Mouse (Mus musculus): Measurements from ENCODE around the gene Maz. TPM values are rescaled to one million over a fixed set of nuclear protein-coding genes. Genes with fewer than 3 reads are reported as not detected.

Maz gene
- total and polyA plus RNA-seq, 3 experiments = 81.3 to 641 (median 130) TPM

- no peak overlapping the region for H3K4me3 ChIP-seq (ENCODE audit: low read depth, low read length)
These were observed 15.1 kb downstream of the Maz start for GRCm38 (mm10) chr7:127011717-127012116.

GRCm38 (mm10) chr7:127011051-127011450, 15.8 kb downstream of the Maz start:
- peaks cover 87% of the 10 kb centered on the region for H3K4me1 ChIP-seq (ENCODE audit: insufficient read depth, low read depth, low read length)
- peaks cover 71% of the 10 kb centered on the region for H3K36me3 ChIP-seq (replicated peaks)
- no peak for ATAC-seq (ENCODE audit: extremely low read depth, insufficient number of reproducible peaks, low FRiP score, poor library complexity, severe bottlenecking)
- H3K4me3 ChIP-seq (ENCODE audit: low read depth, low read length) = no peak overlapping the region
- no peaks in the 10 kb centered on the region for H3K9me3 ChIP-seq (replicated peaks)
- no peak for TF ChIP-seq TAL1 (conservative IDR thresholded peaks at IDR 0.05; ENCODE audit: low read depth, low read length)
- no peak for TF ChIP-seq GATA1 (IDR thresholded peaks at IDR 0.05; ENCODE audit: borderline replicate concordance, low read length)
- no peak for TF ChIP-seq GATA2 (IDR thresholded peaks at IDR 0.05; ENCODE audit: borderline replicate concordance, low read depth, low read length)
- TF ChIP-seq POLR2AphosphoS5 (IDR thresholded peaks at IDR 0.05; ENCODE audit: insufficient replicate concordance, low read depth, low read length) = no peak
- TF ChIP-seq CTCF (IDR thresholded peaks at IDR 0.05; ENCODE audit: low read depth, low read length) = no peak
- no peak for DNase-seq (ENCODE audit: low spot score)
- no peaks in the 10 kb centered on the region for H3K27me3 ChIP-seq (ENCODE audit: insufficient read depth, low read length)

More at GRCm38 (mm10) chr7:127011717-127012116, 15.1 kb downstream of the Maz start:
- Histone ChIP-seq H3K27me3 (ENCODE audit: insufficient read depth, low read length) (no peaks in the 10 kb centered on the region), H3K36me3 (replicated peaks) (peaks cover 71% of the 10 kb centered on the region), H3K9me3 (replicated peaks) (no peaks in the 10 kb centered on the region), H3K4me1 (ENCODE audit: insufficient read depth, low read depth, low read length) (peaks cover 92% of the 10 kb centered on the region)
- DNase-seq (ENCODE audit: low spot score) (no peak), ATAC-seq (ENCODE audit: extremely low read depth, insufficient number of reproducible peaks, low FRiP score, poor library complexity, severe bottlenecking) (no peak)
- TF ChIP-seq GATA2 (IDR thresholded peaks at IDR 0.05; ENCODE audit: borderline replicate concordance, low read depth, low read length) = no peak

- H3K4me1 ChIP-seq (ENCODE audit: insufficient read depth, low read depth, low read length) = peaks cover 75% of the 10 kb centered on the region
- H3K9me3 ChIP-seq (replicated peaks) = no peaks in the 10 kb centered on the region
- no peak for DNase-seq (ENCODE audit: low spot score)
- no peaks in the 10 kb centered on the region for H3K27me3 ChIP-seq (ENCODE audit: insufficient read depth, low read length)
- H3K4me3 ChIP-seq (ENCODE audit: low read depth, low read length) = peak overlapping the region; percentile 0; the same call in 1 of the 2 replicates
- H3K36me3 ChIP-seq (replicated peaks) = peaks cover 58% of the 10 kb centered on the region
- no peak for ATAC-seq (ENCODE audit: extremely low read depth, insufficient number of reproducible peaks, low FRiP score, poor library complexity, severe bottlenecking)
- TF ChIP-seq GATA2 (IDR thresholded peaks at IDR 0.05; ENCODE audit: borderline replicate concordance, low read depth, low read length) (no peak), TAL1 (conservative IDR thresholded peaks at IDR 0.05; ENCODE audit: low read depth, low read length) (no peak), POLR2AphosphoS5 (IDR thresholded peaks at IDR 0.05; ENCODE audit: insufficient replicate concordance, low read depth, low read length) (no peak), GATA1 (IDR thresholded peaks at IDR 0.05; ENCODE audit: borderline replicate concordance, low read length) (no peak), CTCF (IDR thresholded peaks at IDR 0.05; ENCODE audit: low read depth, low read length) (no peak)
These were observed 17.3 kb downstream of the Maz start for GRCm38 (mm10) chr7:127009307-127010085.

- no peaks in the 10 kb centered on the region for H3K27me3 ChIP-seq (ENCODE audit: insufficient read depth, low read length)
- no peak for TF ChIP-seq GATA1 (IDR thresholded peaks at IDR 0.05; ENCODE audit: borderline replicate concordance, low read length)
- TF ChIP-seq GATA2 (IDR thresholded peaks at IDR 0.05; ENCODE audit: borderline replicate concordance, low read depth, low read length) = no peak
- no peak for TF ChIP-seq TAL1 (conservative IDR thresholded peaks at IDR 0.05; ENCODE audit: low read depth, low read length)
- no peak for TF ChIP-seq CTCF (IDR thresholded peaks at IDR 0.05; ENCODE audit: low read depth, low read length)
- no peak for TF ChIP-seq POLR2AphosphoS5 (IDR thresholded peaks at IDR 0.05; ENCODE audit: insufficient replicate concordance, low read depth, low read length)
- ATAC-seq (ENCODE audit: extremely low read depth, insufficient number of reproducible peaks, low FRiP score, poor library complexity, severe bottlenecking) = peak; percentile 95
- peaks cover 47% of the 10 kb centered on the region for H3K36me3 ChIP-seq (replicated peaks)
- H3K9me3 ChIP-seq (replicated peaks) = no peaks in the 10 kb centered on the region
- peak; percentile 86 for DNase-seq (ENCODE audit: low spot score)
- peak overlapping the region; percentile 42; the same call in 1 of the 2 replicates for H3K4me3 ChIP-seq (ENCODE audit: low read depth, low read length)
- peaks cover 66% of the 10 kb centered on the region for H3K4me1 ChIP-seq (ENCODE audit: insufficient read depth, low read depth, low read length)
These were observed 18.4 kb downstream of the Maz start for GRCm38 (mm10) chr7:127008239-127009019.

- Histone ChIP-seq H3K4me3 (ENCODE audit: low read depth, low read length) (no peak overlapping the region), H3K4me1 (ENCODE audit: insufficient read depth, low read depth, low read length) (peaks cover 61% of the 10 kb centered on the region), H3K36me3 (replicated peaks) (peaks cover 38% of the 10 kb centered on the region), H3K9me3 (replicated peaks) (no peaks in the 10 kb centered on the region), H3K27me3 (ENCODE audit: insufficient read depth, low read length) (no peaks in the 10 kb centered on the region)
- DNase-seq (ENCODE audit: low spot score) (no peak), ATAC-seq (ENCODE audit: extremely low read depth, insufficient number of reproducible peaks, low FRiP score, poor library complexity, severe bottlenecking) (no peak)
- TF ChIP-seq GATA1 (IDR thresholded peaks at IDR 0.05; ENCODE audit: borderline replicate concordance, low read length) (no peak), GATA2 (IDR thresholded peaks at IDR 0.05; ENCODE audit: borderline replicate concordance, low read depth, low read length) (no peak), POLR2AphosphoS5 (IDR thresholded peaks at IDR 0.05; ENCODE audit: insufficient replicate concordance, low read depth, low read length) (no peak), CTCF (IDR thresholded peaks at IDR 0.05; ENCODE audit: low read depth, low read length) (no peak), TAL1 (conservative IDR thresholded peaks at IDR 0.05; ENCODE audit: low read depth, low read length) (no peak)
These were observed 19.4 kb downstream of the Maz start for GRCm38 (mm10) chr7:127007313-127008024.
